Mouse (Mus musculus): ENCODE measurements at regions not wholly inside any gene's neighbourhood (a gene's known extent, or its start where the extent isn't known, plus 50 kb on each side); places are given as distances from the start of the nearest gene placed in this dataset.

GRCm38 (mm10) chr7:76099149-76099548 lies 130.5 kb upstream of the Agbl1 start:
- no peak for TF ChIP-seq FLI1 (IDR thresholded peaks at IDR 0.05; ENCODE audit: low read length)
- TF ChIP-seq GATA1 (IDR thresholded peaks at IDR 0.05; ENCODE audit: borderline replicate concordance, low read length) = no peak; the same call in 2 of the 3 replicates

Measured in megakaryocyte, embryonic 14.5 days (primary cell).